Mouse (Mus musculus): ENCODE results near the gene Cacna1a. TPM values are rescaled to one million over a fixed set of nuclear protein-coding genes. Genes with fewer than 3 reads are reported as not detected.
"Not testable (repeated sequence)": the region's sequence is repeated elsewhere in the genome, so short reads cannot be mapped to it uniquely, and the experiment has no call there.

Cacna1a gene
- polyA plus RNA-seq, 1 experiment: 80.8 TPM

DNA sequence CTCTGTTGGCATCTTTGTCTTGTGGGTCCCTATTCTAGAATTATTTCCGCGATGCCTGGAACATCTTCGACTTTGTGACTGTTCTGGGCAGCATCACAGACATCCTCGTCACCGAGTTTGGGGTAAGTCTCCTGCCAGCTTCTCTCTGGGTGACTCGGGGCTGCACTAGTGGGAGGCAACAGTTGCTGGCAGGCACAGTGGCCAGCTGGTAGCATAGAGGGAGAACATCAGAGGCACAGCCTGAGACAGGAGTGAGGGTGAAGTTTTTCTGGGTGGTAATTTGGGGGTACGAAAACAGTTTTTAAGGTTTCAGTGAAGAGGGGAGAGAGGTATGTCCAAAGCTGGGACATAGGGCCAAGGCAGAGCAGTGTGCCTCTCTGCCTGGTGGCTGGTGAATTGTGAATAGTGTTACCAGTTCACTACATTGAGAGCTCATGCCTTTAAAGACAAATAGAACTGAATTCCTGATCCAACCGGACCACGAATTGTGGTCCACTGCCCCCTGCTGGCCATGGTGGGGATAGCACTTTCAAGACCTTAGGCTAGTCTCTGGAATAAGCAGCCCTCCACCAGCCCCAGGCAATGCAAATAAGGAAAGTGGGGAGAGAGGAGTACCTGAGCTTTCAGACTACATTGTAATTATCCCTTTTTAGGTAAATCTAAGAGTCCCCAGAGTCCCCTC lies 206.0 kb downstream of the Cacna1a start:
- peak; percentile 87 for DNase-seq (ENCODE audit: low read depth)
- TF ChIP-seq CTCF (IDR thresholded peaks at IDR 0.05; ENCODE audit: borderline replicate concordance, extremely low read depth, insufficient read depth, insufficient read length): peak; percentile 92
- no peak for TF ChIP-seq POLR2A (IDR thresholded peaks at IDR 0.05; ENCODE audit: borderline replicate concordance, extremely low read depth, insufficient read depth, insufficient read length, poor library complexity, severe bottlenecking)

DNA sequence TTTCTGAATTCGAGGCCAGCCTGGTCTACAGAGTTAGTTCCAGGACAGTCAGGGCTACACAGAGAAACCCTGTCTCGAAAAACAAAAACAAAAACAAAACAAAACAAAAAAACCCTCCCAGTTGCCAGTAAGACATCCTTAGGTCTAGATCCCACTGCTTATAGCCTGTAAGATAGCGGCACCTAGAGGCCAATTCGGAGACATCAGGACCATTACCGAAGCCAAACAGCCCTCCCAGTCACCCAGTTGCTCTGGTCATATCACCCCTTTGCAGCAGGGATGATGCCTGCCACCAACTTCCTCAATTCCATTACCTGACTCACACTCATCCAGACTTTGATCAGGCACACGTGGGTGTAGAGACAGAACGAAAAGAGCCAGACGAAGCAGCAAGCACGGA lies 207.4 kb downstream of the Cacna1a start:
- peak; percentile 72 for DNase-seq (ENCODE audit: low read depth)

DNA sequence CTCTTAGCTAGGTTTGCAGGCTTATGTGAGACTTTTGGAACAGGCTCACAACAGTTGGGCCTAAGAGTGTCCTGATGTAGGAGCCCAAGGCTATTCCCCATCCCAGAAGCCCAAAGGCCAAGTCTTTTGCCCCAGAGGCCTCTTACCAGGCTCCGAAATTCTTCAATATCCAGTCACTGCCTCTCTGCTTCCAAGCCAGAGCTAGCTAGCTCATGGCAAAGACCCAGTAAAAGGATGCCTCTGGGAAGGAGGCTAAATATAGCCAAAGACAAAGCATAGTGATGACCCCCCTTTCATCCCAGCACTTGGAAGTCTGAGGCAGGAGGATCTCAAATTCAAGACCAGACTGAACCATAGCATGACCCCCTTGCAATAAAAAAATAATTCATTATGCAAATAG lies 211.2 kb downstream of the Cacna1a start:
- TF ChIP-seq CTCF (IDR thresholded peaks at IDR 0.05; ENCODE audit: borderline replicate concordance, extremely low read depth, insufficient read depth, insufficient read length) (no peak), POLR2A (IDR thresholded peaks at IDR 0.05; ENCODE audit: borderline replicate concordance, extremely low read depth, insufficient read depth, insufficient read length, poor library complexity, severe bottlenecking) (no peak)
- no peak for DNase-seq (ENCODE audit: low read depth)

More for the DNA sequence above, 207.4 kb downstream of the Cacna1a start:
- TF ChIP-seq CTCF (IDR thresholded peaks at IDR 0.05; ENCODE audit: borderline replicate concordance, extremely low read depth, insufficient read depth, insufficient read length): peak; percentile 73; the same call in 1 of the 2 replicates
- TF ChIP-seq POLR2A (IDR thresholded peaks at IDR 0.05; ENCODE audit: borderline replicate concordance, extremely low read depth, insufficient read depth, insufficient read length, poor library complexity, severe bottlenecking): no peak

DNA sequence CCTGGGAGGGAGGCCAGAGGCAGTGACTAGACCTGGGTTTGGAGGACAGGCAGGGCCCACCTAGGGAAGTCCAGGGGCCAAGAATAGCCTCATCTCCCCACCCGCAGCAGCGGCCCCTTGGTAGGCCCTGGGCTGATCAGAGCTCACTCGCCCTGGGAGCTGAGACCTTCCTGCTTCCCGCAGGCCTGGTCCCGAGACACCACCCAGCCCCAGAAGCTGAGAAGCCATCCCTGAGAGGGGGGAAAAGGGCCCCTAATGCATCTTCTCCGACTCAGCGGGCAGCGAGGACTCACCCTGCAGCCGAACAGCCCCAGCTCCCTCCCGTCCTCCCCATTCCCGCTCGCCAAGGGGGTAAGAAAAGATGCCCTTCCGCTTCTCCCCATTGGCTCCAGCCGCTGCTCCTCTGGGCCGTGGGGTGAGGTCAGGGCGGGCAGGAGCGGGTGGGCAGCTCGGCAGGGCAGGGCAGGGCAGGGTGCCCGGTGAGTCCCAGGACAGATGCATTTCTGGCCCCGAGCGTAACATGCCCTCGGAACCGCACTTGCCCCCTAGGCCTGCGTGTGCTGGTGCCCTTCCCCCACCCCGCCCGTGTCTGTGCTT lies 212.2 kb downstream of the Cacna1a start:
- no peak for DNase-seq (ENCODE audit: low read depth)
- TF ChIP-seq POLR2A (IDR thresholded peaks at IDR 0.05; ENCODE audit: borderline replicate concordance, extremely low read depth, insufficient read depth, insufficient read length, poor library complexity, severe bottlenecking): no peak
- TF ChIP-seq CTCF (IDR thresholded peaks at IDR 0.05; ENCODE audit: borderline replicate concordance, extremely low read depth, insufficient read depth, insufficient read length): no peak

DNA sequence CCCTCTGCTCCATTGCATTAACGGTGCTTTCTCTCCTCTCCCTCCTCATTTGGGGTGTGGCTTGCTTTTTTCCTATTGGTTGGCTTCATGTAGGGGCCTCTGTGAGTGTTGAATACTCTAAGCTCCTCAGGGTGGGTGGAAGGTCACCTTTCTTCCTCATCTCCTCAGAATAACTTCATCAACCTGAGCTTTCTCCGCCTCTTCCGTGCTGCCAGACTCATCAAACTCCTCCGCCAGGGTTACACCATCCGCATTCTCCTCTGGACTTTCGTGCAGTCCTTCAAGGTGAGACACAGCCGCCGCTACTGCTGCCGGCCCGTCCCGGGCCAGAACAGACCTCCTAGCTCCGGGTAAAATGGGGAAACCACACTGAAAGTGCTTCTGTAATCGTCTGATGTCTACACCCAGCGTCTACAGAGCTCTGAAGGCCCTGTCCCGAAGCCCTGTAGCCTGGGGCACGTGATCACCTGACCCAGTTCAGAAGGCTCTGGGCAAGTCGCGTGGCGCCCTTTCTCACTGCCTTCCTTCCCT lies 213.0 kb downstream of the Cacna1a start:
- no peak for TF ChIP-seq POLR2A (IDR thresholded peaks at IDR 0.05; ENCODE audit: borderline replicate concordance, extremely low read depth, insufficient read depth, insufficient read length, poor library complexity, severe bottlenecking)
- DNase-seq (ENCODE audit: low read depth): peak; percentile 55

DNA sequence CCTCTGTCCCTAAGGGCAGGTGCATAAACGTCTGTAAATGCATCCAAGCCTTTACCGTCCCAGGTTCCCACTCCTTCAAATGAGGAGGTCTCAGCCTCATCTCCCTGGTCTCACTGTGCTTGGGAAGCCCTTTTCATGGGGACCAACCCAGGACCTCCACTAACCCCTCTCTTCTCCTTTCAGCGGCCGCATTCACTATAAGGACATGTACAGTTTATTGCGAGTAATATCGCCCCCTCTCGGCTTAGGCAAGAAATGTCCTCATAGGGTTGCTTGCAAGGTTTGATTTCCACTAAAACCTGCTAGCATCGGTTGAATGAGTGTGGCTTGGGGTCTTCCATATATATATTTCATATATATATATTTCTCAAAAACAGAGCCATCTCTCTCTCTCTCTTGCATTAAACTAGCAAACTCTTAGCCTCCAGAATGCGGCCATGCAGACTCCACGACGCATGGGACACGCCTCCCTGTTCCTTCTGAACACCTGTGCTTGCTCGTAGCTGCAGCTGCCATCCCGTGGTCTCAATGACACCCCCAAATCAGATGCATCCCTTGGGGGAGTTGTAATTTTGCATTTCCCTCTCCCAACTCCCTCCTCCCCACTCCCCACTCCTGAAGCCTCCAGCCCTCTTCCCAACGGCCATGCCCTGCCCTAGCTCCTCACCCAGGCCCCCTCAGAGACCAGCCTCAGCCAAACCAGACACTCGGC lies 226.4 kb downstream of the Cacna1a start:
- TF ChIP-seq POLR2A (IDR thresholded peaks at IDR 0.05; ENCODE audit: borderline replicate concordance, extremely low read depth, insufficient read depth, insufficient read length, poor library complexity, severe bottlenecking) (no peak), CTCF (IDR thresholded peaks at IDR 0.05; ENCODE audit: borderline replicate concordance, extremely low read depth, insufficient read depth, insufficient read length) (peak; percentile 54; the same call in 1 of the 2 replicates)
- peak; percentile 60 for DNase-seq (ENCODE audit: low read depth)

DNA sequence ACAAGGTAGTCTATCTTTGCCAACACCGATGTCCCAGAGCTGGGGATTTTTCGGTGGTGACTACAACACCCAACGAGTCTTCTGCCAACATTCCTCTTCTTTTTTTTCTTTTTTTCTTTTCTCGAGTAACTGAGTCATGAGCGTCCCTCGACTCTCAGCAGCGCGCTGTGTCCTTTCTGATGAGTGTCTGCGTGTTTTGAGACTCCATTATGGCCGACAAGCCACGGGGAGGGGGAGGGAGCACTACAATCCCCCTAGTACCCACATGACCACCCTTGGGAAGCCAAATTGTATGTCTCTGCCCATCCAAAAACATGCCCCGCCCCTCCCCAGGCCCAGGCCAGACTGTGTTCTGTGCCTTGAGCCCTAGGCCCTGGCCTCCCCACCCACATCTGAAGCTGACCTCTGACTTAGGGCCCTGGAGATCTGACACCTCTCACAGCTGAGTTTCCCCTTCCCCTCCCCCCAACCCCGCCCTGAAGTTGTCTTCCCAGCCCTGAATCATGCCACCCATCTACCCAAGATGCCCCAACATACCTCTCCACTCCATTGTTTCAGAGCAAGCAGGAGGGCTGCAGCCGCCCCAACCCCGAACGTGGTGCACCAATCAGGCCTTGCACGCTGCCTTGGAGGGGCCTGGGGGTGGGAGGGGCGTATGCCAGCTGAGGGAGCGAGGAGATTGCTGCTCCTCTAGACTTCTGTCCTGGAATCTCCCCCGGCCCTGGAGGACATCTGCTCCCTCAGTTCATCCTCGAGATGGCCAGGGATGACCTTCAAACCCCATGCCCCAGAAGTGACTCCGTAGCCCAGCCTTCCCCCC lies 227.6 kb downstream of the Cacna1a start:
- no peak for DNase-seq (ENCODE audit: low read depth)
- TF ChIP-seq CTCF (IDR thresholded peaks at IDR 0.05; ENCODE audit: borderline replicate concordance, extremely low read depth, insufficient read depth, insufficient read length): no peak
- TF ChIP-seq POLR2A (IDR thresholded peaks at IDR 0.05; ENCODE audit: borderline replicate concordance, extremely low read depth, insufficient read depth, insufficient read length, poor library complexity, severe bottlenecking): no peak

DNA sequence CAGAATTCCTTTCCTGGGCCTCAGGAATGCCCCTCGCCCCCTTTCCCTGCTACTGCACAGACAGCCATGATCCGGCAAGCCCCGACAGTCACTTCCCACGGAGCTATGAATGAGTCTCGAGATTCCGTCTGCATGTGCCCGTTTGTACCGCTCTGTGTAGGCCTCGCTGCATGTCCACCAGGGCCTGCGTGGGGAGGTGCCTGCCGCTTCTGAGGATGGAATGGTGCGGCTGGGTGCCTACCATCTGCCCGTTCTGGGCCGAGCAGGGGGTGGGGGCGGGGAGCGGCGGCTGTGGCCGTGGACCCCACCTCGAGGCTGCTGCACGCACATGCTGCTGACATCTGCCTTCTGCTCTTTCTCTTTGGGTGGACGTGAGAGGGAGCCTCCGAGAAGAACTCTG lies 228.8 kb downstream of the Cacna1a start:
- TF ChIP-seq CTCF (IDR thresholded peaks at IDR 0.05; ENCODE audit: borderline replicate concordance, extremely low read depth, insufficient read depth, insufficient read length) (no peak), POLR2A (IDR thresholded peaks at IDR 0.05; ENCODE audit: borderline replicate concordance, extremely low read depth, insufficient read depth, insufficient read length, poor library complexity, severe bottlenecking) (no peak)
- no peak for DNase-seq (ENCODE audit: low read depth)

DNA sequence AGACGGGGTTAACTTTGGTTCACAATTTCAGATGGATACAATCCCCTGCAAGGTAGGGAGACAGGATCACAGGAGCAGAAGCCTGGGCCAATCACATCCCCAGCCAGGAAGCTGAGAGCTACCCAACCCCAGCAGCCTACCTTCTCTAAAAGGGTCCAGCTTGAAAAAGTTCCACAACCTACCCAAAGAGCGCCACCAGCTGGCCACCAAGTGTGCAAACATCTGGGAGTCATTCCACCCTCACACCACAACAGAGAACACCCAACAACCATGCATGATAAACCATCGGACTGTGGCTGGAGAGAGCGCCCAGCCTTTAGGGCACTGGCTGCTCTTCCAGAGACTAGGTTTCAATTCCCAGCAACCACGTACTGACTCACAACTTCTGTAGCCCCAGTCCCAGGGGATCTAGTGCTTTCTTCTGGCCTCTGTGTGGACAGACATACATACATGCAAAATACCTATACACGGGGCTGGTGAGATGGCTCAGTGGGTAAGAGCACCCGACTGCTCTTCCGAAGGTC lies 232.9 kb downstream of the Cacna1a start:
- TF ChIP-seq POLR2A (IDR thresholded peaks at IDR 0.05; ENCODE audit: borderline replicate concordance, extremely low read depth, insufficient read depth, insufficient read length, poor library complexity, severe bottlenecking): no peak
- no peak for TF ChIP-seq CTCF (IDR thresholded peaks at IDR 0.05; ENCODE audit: borderline replicate concordance, extremely low read depth, insufficient read depth, insufficient read length)
- DNase-seq (ENCODE audit: low read depth): no peak

DNA sequence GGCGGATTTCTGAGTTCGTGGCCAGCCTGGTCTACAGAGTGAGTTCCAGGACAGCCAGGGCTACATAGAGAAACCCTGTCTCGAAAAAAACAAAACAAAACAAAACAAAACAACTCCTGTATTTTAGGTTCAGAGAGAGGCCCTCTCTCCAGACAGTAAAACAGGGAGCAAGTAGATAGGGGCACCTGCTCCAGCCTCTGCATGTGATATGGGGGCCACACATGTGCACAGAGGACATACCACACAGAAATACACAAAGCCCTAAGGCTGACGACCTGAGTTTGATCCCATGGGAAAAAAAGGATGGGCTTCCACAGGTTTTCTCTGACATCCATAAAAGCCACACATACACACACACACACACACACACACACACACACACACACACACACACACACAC lies 235.2 kb downstream of the Cacna1a start:
- not testable (repeated sequence) for DNase-seq (ENCODE audit: low read depth)

DNA sequence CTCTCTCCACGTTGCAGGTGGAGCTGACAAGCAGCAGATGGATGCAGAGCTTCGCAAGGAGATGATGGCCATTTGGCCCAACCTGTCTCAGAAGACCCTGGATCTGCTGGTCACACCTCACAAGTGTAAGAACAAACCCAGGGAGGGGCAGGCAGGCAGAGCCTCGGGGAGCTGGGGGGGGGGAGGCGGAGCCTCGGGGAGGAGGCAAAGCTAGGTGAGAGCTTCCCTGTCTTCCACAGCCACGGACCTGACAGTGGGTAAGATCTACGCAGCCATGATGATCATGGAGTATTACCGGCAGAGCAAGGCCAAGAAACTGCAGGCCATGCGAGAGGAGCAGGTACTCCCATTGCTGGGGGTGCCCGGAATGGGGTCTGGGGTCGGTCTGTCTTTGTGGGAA lies 241.3 kb downstream of the Cacna1a start:
- DNase-seq (ENCODE audit: low read depth): no peak
- no peak for TF ChIP-seq POLR2A (IDR thresholded peaks at IDR 0.05; ENCODE audit: borderline replicate concordance, extremely low read depth, insufficient read depth, insufficient read length, poor library complexity, severe bottlenecking)
- TF ChIP-seq CTCF (IDR thresholded peaks at IDR 0.05; ENCODE audit: borderline replicate concordance, extremely low read depth, insufficient read depth, insufficient read length): no peak
